Mouse (Mus musculus) layer of hippocampus, adult 11-12 months (tissue): Measurements from ENCODE around the gene Camkk2.

Experiments used
- DNase-seq: peaks from one replicate; pipeline ENCODE4 v3.0.0; 2022; ENCODE audit warnings: low spot score

Camkk2 gene

DNA sequence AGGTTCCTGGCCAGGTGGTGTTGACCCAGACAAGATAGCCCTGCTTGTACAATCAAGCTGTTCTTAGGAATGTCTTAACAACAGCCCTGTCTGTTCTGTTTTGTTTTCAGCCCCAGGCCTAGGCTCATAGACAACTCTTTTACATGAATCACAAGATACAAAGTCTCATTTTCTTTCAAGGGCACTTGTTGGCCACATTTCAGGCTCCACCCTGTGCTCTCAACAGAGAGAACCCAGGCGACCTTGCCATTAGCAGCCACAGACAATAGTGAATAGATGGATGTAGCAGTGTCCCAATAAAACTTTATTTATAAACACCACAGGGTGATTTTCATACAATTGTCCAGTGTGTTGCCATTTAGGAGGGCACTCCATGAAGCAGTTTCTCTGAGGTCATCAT, 2.9 kb upstream of the Camkk2 start:
- no peak for DNase-seq

GRCm38 (mm10) chr5:122780791-122781432, 1.7 kb upstream of the Camkk2 start:
- no peak for DNase-seq

- no peak for DNase-seq
These were observed 680 bp downstream of the Camkk2 start for GRCm38 (mm10) chr5:122778231-122779226.

DNA sequence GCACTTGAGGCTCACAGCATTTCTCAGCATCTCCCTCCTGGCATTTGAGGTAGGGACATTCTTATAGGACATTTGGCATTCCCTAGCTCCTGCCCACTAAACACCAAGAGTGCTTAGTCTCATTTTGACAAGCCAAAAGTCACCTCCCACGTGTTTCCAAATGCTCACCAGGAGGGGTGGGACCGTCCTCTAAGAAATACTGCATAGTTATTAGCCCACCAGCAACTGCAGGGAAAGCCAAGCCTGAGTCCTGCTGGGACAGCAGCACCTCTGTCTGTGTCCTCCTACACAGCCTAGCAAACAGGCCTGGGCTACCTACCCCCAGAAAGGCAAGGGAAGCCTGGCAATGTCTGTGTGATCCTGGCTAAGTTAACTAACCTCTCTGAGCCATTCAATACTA, 1.9 kb downstream of the Camkk2 start:
- DNase-seq, result no peak

- no peak for DNase-seq
These were observed 3.4 kb downstream of the Camkk2 start for GRCm38 (mm10) chr5:122775646-122776286.

- no peak for DNase-seq
These were observed 4.2 kb downstream of the Camkk2 start for GRCm38 (mm10) chr5:122774743-122775611.

DNA sequence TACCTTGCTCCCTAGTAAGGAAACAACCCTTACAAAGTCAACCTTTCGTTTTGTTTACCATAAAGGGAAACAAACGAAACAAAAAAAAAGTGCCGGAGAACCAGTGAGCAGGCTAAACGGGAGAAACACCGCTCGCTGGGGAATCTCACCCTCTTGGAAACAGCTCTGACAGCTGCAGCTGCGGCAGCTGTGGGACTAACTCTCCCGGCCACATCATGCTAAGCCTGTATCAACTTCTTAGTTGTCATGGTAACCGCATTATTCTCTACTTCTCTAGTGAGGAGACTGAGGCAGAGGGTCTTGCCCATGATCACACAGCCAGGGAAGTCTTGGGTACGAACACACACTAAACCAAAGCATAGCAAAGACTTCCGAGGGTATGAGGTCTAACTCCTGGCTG, 5.5 kb downstream of the Camkk2 start:
- DNase-seq, result no peak

DNA sequence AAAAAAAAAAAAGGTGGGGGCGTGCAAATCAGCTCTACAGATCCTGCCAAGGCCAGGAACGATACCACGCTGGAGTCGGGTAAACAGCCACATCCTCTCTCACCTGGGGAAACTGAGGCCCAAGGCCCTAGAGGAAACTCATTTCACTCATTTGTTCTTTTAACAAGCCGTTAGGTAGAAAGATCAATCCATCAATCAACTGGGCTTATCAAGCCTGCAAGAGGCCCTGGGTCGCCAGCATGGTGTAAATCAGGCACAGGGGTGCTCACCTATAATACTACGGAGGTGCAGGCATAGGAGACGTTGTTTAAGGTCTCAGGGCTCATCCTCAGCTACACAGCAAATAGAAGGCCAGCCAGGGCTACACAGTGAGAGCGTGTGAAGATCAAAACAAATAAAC, 7.8 kb downstream of the Camkk2 start:
- DNase-seq, result no peak

- peak; percentile 63 for DNase-seq
These were observed 8.4 kb downstream of the Camkk2 start for GRCm38 (mm10) chr5:122770806-122771261.

GRCm38 (mm10) chr5:122770304-122770703, 8.9 kb downstream of the Camkk2 start:
- no peak for DNase-seq

- no peak for DNase-seq
These were observed 10.1 kb downstream of the Camkk2 start for GRCm38 (mm10) chr5:122769101-122769568.

DNA sequence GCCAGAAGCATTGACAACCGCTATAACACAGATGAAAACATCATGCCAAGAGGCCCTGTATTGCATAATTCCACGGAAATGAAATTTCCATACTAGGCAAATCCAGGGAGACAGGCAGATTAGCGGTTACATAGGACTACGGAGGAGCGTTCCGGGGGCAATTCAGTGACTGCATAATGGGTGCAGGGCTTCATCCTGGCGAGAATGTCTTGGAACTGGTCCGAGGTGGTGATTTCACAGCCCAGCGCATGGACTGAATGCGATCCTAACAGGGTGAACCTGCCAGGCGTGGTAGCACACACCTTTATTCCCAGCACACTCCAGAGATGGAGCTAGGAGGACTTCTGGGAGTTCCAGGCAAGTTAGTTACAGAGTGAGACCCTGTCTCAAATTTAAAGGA, 11.9 kb downstream of the Camkk2 start:
- DNase-seq, result no peak

GRCm38 (mm10) chr5:122764032-122764464, 15.2 kb downstream of the Camkk2 start:
- DNase-seq, result no peak

GRCm38 (mm10) chr5:122763271-122764031, 15.8 kb downstream of the Camkk2 start:
- DNase-seq, result no peak

DNA sequence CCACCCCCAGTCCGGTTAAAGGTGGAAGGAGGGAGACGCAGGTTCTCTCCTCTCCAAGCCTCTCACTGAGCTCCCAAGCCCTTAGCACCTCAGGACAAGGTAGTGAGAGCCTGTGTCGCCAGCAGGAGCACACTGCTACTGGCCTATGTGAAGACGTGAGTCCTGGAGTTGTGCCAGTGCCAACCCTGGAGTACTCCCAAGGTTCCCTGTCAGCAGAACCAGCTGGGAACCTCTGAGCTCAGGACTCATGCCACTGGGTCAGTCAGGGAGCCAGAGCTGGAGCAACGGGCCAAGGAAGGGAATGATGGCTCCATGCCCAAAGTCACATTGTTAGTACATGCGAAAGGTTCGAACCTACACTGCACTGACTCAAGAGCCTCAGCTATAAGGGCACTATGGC, 22.5 kb downstream of the Camkk2 start:
- DNase-seq, result no peak

GRCm38 (mm10) chr5:122756144-122756543, 23.1 kb downstream of the Camkk2 start:
- DNase-seq, result no peak

- DNase-seq, result no peak
These were observed 23.6 kb downstream of the Camkk2 start for GRCm38 (mm10) chr5:122755620-122756019.

- no peak for DNase-seq
These were observed 24.7 kb downstream of the Camkk2 start for GRCm38 (mm10) chr5:122754477-122754876.

GRCm38 (mm10) chr5:122747950-122748349, 31.3 kb downstream of the Camkk2 start:
- no peak for DNase-seq

DNA sequence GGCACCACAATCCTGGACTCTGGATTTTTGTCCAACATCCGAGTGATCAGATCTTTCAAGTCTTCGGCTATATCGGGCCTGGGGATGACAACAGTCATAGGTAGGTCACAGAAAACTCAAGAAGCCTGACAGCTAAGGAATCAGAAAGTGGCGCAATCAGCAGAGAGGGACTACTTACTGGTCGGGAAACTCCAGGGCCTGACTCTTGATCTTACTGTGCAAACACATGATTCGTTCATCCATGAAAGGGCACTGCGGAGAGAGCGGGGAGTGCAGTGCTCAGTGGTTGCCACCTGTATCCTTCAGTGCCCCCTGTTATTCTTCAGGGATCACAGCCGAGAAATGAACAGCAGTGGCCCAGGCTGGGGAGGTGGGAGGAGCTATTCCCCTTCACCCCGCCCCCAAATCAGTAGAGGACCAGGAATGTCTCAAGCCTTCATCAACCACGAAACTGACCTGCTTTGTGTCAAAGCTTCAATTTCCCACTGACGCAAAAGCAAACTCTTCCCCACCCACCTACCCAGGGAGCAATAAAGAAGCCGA, 35.3 kb downstream of the Camkk2 start:
- DNase-seq, result no peak
